Mouse (Mus musculus) brain, embryonic 14.5 days (tissue): Measurements from ENCODE around the gene Pbx4. TPM values are rescaled to one million over a fixed set of nuclear protein-coding genes. Genes with fewer than 3 reads are reported as not detected.

ENCODE experiments used
- DNase-seq: peaks from one replicate; pipeline ENCODE4 v3.0.0-alpha.2; 2011; ENCODE audit warnings: low read depth
- CTCF ChIP-seq: fragments of 200-500 bp; IDR thresholded peaks from 2 replicates; pipeline ENCODE4 v1.5.1; 2012; ENCODE audit warnings: inconsistent platforms, mild to moderate bottlenecking, moderate library complexity, borderline replicate concordance; ENCODE audit not compliant: insufficient read depth, insufficient read length; ENCODE audit errors: extremely low read depth
- POLR2A ChIP-seq: fragments of 200-500 bp; IDR thresholded peaks from 2 replicates; pipeline ENCODE4 v1.6.1; 2012; ENCODE audit warnings: mild to moderate bottlenecking, inconsistent platforms, borderline replicate concordance; ENCODE audit not compliant: poor library complexity, insufficient read depth, insufficient read length, severe bottlenecking; ENCODE audit errors: extremely low read depth
- polyA plus RNA-seq: library from polyadenylated mRNA; depleted of rRNA; stranded (reverse); fragments of >200 nt; gene quantifications from 2 replicates; pipeline ENCODE4 v1.2.3, GENCODE M21; 2012

Gene Pbx4
- polyA plus RNA-seq, 1 experiment, result 43.6 TPM

- DNase-seq, result no peak
- TF ChIP-seq POLR2A, result no peak
- no peak for TF ChIP-seq CTCF
Observed at GRCm38 (mm10) chr8:69801796-69802195, 30.5 kb upstream of the Pbx4 start.

- no peak for TF ChIP-seq CTCF
- TF ChIP-seq POLR2A, result no peak
- no peak for DNase-seq
Observed at GRCm38 (mm10) chr8:69802216-69802615, 30.1 kb upstream of the Pbx4 start.

DNA sequence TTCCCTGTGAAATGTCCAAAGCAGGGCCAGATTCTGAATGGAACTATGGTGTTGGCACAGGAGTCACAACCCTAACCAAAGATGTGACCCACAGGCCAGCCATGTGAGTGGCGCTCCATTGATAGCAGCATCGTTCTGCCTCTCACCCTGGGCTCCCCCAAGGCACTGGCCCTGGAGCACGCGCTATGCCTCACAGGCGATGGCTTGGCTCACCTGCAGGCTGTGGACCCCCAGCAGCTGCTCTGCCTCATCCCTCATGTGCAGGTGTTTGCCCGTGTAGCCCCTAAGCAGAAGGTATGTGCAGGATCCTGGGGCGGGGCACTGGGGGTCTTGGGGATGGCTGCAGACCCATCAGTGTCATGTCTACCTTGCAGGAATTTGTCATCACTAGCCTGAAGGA is 28.9 kb upstream of the Pbx4 start:
- TF ChIP-seq POLR2A (no peak), CTCF (no peak)
- DNase-seq, result no peak

GRCm38 (mm10) chr8:69804537-69804936 is 27.8 kb upstream of the Pbx4 start:
- no peak for TF ChIP-seq POLR2A
- no peak for TF ChIP-seq CTCF
- no peak for DNase-seq

GRCm38 (mm10) chr8:69805086-69805485 is 27.2 kb upstream of the Pbx4 start:
- no peak for TF ChIP-seq CTCF
- TF ChIP-seq POLR2A, result no peak
- DNase-seq, result no peak

GRCm38 (mm10) chr8:69805491-69805890 is 26.8 kb upstream of the Pbx4 start:
- TF ChIP-seq POLR2A (no peak), CTCF (no peak)
- DNase-seq, result no peak

- TF ChIP-seq POLR2A (no peak), CTCF (no peak)
- DNase-seq, result no peak
Observed at GRCm38 (mm10) chr8:69807236-69807635, 25.1 kb upstream of the Pbx4 start.

DNA sequence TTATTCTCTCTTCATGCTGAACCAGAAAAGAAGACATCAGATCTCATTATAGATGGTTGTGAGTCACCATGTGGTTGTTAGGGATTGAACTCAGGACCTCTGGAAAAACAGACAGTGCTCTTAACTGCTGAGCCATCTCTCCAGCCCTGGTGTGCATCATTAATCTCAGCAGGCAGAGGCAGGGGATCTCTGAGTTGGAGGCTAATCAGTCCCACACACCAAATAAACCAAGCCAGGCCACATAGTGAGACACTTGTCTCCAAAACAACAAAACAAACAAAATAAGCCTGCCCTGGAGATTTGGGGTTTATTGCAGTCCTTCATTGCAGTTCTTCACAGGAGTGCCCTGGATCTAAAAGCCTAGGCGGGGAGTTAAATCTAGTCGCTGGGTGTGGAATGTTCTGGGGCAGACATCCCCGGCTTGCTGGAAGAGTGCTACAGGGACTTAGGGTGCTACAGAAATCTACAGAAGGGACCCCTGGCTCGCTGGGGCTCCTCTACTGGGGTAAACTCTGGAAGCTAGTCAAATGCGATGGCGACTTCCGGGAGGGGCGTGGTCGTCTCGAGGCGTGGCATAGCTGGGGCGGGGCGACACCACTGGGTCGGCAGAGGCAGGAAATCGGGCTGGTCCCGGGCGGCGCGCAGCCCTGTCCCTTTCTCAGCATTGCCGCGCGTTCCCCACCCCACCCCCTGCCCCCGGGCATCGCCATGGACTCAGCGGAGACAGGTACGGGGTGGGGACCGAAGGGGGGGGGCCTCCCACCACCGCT is 24.0 kb upstream of the Pbx4 start, which contains the start of gene Gmip:
Gmip (plus strand) TSS at position 586 of the 770 bp plus-strand sequence.
- TF ChIP-seq POLR2A, result no peak
- TF ChIP-seq CTCF, result no peak

DNA sequence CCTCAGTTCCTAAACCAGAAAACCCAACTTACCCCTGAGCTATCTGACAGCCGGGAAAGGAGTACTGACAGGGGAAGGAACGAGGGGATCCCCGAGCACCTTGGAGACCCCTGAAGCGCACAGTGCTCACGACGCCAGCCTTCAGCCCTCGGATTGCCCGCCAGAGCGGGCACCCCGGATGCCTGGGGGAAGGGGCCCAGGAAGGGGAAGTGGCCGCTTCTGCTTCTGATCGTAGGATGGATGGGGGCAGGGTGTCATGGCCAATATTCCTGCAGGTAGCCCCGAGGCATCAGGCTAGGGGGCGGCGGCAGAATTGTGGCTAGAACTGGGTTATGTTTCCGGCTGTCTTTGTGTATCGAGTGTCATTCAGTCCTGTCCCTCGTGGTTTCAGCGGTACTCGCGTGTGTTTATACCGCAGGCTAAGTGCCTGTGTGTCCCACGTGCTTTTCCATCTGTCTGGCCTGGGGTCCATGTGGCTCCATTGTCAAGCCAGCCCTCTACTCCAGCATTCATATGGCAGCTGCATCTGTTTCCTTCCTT is 23.4 kb upstream of the Pbx4 start:
- DNase-seq, result peak; percentile 79
- TF ChIP-seq POLR2A, result no peak
- TF ChIP-seq CTCF, result no peak

More for the DNA sequence above, 24.0 kb upstream of the Pbx4 start, which contains the start of gene Gmip:
- peak; percentile 78 for DNase-seq

- TF ChIP-seq CTCF (no peak), POLR2A (no peak)
- no peak for DNase-seq
Observed at GRCm38 (mm10) chr8:69809820-69810219, 22.5 kb upstream of the Pbx4 start.

DNA sequence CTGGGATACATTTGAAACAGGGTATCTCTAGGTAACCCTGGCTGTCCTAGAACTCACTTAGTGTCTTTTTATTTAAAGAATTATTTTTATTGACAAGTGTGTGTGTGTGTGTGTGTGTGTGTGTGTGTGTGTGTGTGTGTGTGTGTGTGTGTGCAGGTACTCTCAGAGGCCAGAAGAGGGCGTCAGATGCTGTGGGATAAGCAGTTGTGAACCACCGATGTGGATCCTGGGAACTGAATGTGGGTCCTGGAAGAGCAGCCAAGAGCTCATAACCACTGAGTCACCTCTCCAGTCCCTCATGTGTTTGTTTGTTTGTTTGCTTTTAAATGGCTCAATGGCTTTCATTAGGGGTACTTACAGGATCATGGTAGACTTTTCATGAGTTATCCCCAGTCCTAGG is 17.4 kb upstream of the Pbx4 start:
- no peak for TF ChIP-seq POLR2A
- TF ChIP-seq CTCF, result no peak
- no peak for DNase-seq

- DNase-seq, result no peak
- no peak for TF ChIP-seq CTCF
- TF ChIP-seq POLR2A, result no peak
Observed at GRCm38 (mm10) chr8:69815396-69815795, 16.9 kb upstream of the Pbx4 start.
